Mouse (Mus musculus) cerebral cortex, adult 2 months (tissue): Measurements from ENCODE around the gene Tmem262.

Experiments used
- WGBS: fragments of 180-500 bp; shearing (Covaris S2); methylation state at CpG from one replicate; pipeline ENCODE4 v1.1.7; 2018; 5-methylcytosine and 5-hydroxymethylcytosine counted together

The Tmem262 gene

DNA sequence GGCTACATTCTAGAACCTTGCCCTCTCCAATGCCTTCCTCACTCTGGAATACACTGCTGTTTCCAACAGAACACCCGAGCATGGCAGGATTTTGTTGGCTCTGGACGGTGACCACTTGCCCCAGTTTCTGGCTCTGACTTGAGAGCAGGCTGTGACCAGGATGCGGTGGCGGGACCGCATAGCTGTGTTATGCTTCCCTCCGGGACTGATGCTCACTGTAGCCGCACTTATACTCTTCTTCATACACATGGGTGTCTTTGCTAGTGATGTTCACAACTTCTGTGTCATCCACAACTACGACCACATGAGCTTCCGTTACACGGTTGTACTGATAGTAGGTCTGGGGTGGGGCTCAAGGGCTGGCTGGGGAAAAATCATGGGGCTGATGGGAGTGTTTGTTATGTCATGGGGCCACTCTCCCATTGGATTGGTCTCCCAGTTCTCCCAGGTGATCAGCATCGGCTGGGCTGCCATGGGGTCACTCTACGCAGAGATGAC, at the start of gene Tmem262:
TSS of gene Tmem262 (plus strand) at position 51 of the 498 bp plus-strand sequence.
- 96% methylated on average over 12 of the region's 12 CpGs for WGBS

DNA sequence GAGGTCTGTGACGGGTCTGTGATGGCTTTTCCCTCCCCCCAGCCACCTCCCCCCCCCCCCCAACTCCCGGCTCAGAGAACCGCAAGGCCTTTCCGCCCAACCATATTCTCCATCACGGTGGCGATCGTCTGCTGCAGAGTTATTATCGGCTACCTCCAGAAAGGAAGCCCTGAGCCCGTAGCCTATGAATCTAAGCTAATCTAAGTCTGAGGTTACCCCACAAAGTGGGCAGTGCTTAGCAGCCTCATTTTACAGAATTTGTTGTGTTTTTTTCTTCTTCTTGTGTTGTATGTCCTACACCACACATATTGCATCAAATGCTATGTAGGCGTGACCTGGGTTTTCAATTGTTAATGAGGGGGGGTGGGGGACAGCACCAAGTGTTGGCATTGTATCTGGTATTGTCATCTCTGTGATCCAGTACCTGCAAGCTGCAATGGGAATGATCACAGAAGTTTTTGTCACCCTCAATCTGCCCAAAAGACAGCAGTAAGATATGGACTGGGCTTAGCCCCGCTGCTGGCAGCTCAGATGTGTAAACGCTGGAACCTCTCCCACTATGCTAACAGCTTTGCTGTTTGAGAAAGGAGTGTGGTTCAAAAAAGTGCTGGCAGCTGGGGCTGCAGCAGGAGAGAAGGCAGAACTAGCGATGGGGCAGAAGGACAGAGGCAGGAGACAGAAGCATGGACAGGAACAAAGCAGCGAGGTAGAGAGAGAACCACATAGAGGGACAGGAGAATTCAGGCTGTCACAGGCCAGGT, 49.1 kb upstream of the Tmem262 start:
- 71% methylated on average over 14 of the region's 14 CpGs for WGBS

DNA sequence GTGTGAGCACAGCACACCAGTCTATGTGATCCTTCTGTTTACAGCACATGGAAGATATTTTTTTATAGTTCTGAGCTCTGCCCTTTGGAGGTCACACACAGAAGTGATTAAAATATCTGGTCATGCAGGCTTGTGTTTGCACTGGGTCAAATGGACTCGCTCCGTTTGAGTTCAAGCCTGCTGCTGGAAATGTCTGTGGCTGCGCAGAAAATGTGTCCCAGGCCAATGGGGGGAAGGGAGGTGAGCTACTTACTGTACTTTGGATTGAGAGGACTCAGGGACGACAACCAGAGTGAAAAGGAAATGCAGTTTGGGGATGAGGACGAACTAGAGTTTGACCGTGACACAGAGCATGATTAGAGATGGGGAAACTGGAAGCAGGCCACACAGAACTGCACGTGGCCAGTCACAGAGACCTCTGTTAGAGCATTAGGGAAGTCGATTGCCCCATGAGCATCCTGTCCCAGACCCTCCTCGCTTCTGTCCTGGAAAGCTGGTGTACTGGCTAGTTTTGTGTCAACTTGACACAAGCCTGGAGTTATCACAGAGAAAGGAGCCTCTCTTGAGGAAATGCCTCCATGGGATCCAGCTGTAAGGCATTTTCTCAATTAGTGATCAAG, 43.8 kb upstream of the Tmem262 start:
- WGBS: 75% methylated on average over 9 of the region's 9 CpGs

DNA sequence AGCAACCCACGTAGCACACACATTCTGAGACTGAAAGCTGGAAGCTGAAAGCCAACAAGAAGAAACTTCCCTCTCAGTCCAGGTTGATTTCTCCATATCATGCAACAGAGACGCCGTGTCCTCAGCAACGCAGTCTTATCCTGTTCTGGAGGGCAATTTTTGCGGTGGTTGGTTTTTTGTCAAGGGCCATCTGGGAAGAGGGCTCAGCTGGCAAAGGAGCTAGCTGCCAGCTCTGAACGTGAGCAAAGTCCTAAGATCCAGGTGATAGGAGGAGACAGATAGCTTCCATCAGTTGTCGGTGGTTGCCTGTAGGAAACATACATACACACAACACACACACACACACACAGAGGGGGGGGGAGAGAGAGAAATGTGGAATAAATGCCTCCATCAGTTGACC, 41.5 kb upstream of the Tmem262 start:
- WGBS: 66% methylated on average over 7 of the region's 7 CpGs

DNA sequence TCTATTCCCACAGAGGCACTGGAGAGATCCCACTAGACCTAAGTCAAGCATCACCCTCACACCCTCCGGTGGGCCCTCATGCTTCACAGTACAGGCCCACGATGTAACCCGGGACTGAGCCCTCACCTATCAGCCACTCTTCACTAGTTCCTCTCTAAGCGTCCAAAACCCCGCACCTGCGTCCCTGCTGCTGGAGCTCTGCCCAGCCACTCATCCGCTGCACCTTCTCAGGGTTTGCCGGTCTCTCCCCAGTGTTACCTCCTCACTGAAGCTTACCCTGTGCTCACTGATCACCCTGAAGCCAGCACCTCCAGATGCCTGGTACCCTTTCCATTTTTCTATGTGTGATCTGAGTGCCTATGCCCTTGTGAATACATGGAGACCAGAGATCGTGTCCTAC, 37.5 kb upstream of the Tmem262 start:
- 80% methylated on average over 9 of the region's 9 CpGs for WGBS

DNA sequence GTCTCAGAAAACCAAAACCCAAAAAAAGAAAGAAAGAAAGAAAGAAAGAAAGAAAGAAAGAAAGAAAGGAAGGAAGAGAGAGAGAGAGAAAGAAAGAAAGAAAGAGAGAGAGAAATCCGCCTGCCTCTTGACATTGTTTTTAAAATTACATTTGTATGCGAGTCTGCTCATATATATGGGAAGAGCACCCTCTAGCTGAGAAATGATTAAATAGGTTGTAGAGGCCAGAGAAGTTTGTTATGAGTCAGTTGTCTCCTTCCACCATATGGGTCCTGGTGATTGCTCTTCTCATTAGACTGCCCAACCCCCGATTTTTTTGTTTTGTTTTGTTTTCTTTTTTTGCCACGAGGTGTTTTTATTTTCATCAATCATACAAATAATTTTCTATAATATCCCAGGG, 35.7 kb upstream of the Tmem262 start:
- WGBS: 49% methylated on average over 4 of the region's 4 CpGs

DNA sequence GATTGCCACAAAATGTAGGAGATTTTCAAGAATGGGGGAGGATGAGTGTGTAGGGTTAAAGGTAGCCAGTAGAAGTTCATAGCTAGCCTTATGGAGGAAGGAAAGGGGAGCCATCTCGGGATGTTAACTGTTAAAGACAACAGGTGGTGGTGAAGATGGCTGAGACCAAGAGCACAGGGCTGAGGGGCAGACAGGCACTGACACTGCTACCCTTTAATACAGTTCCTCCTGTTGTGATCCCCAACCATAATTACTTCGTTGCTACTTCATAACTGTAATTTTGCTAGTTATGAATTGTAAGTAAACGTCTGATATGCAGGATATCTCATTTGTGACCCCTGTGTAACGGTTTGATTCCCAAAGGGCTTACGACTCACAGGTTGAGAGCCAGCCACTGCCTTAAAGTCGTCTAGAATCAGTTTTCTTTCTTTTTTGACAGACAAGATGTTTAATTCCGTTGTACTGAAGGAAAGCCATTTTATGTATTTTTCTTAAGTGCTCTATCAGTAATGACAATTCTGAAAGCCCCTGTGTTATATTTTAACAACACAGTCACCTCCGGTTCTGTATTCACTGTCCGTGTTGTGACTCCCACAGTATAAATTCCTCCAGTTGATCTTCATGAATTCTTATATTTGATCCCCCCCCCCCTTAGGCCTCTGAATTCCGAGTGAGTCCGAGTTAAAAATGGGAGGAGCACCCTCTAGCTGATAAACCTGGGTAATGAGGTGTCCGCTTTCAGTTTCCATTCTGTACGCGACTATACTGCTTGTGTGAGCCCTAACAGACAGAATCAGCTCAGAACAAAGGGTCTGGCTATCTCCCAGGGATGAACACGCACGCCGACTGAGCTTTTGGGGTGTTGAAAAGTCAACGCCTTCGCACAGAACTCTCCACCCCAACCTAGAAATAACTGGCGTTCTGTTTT, 34.2 kb upstream of the Tmem262 start:
- 11% methylated on average over 20 of the region's 20 CpGs for WGBS

DNA sequence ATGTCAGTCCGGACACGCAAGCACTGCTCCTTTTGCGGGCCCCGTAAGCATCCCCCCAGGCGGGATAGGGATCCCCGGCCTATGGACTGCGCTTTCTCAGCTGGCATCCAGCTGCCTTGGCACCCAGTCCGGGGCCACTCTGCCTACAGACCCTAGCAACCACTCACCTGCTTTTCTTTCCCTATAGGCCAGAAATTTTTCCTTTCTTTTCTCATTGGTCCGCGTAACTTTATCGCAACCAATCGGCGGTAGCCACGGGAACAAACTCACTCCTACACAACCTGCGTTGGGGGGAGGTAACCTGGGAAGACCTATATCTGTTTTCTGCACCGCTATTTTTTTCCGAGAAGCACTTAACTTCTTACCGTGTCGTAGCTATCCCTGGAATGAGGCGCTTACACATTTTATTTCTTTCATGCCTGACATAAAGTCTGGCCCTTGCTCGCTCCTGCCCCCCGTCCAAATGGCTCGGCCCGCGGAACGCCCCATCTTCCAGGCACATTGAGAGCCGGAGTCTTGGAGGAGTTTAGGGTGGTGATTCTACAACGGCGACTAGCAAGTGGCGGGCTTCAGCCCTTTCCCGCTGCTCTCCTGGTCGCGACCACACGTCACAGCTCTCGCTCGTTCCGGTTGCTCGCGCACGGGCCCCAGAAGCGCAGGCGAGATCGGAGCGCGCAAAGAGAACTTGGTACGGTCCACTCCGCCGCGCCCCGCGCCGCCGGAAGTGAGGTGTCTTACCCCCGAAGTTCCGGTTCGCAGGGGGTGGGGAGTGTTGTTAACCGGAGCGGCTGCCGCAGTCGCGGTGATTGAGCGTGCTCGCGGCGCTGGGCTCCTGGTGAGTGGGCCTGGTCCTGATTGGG, 33.3 kb upstream of the Tmem262 start, which contains the start of gene Syvn1:
TSS of gene Syvn1 (plus strand) at position 283 of the 860 bp plus-strand sequence.
- under 1% methylated on average over 65 of the region's 65 CpGs for WGBS

DNA sequence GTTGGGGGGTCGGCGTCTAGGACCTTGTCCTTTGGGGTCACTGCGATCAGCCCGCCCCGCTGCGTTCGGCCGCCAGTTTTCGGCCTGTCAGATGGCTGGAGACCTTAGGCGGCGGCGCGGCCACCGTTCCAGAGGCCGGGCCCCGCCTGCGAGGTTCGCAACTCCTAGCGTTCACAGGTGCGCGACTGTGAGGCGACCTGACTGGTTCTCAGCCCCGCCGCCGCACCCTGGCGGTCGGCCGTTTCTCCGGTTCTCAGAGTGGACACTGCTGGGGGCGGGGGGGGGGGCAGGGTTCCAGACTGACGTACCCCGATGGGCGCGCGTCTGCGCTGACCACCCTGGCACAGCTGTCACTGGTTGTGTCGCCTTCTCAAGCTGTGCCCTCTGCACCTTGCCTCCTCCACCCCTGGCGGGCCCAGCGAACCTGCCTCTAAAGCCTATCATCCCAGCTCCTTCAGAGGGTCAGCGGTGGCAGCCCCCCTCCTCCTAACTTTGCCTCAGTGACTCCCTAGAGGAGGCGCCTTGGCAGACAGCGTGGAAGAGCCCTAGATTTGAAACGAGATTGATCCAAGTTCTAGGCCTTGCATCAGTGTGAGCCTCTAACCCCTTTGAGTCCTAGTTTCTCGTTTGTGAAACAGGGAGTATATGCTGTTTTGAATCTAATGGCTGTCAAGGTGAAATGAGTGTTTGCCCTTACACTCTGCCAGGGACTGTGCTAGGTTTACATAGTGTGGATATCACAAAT, 32.5 kb upstream of the Tmem262 start:
- WGBS: under 1% methylated on average over 44 of the region's 44 CpGs

DNA sequence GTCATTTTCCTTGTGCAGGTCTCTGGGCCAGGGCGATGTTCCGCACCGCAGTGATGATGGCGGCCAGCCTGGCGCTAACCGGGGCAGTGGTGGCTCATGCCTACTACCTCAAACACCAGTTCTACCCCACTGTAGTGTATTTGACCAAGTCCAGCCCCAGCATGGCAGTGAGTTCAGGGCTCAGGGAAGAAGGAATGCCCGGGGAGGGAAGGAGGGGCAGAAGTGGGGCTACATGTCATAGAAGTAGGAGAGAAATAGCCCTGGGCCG, 32.0 kb upstream of the Tmem262 start:
- WGBS: 84% methylated on average over 8 of the region's 8 CpGs

DNA sequence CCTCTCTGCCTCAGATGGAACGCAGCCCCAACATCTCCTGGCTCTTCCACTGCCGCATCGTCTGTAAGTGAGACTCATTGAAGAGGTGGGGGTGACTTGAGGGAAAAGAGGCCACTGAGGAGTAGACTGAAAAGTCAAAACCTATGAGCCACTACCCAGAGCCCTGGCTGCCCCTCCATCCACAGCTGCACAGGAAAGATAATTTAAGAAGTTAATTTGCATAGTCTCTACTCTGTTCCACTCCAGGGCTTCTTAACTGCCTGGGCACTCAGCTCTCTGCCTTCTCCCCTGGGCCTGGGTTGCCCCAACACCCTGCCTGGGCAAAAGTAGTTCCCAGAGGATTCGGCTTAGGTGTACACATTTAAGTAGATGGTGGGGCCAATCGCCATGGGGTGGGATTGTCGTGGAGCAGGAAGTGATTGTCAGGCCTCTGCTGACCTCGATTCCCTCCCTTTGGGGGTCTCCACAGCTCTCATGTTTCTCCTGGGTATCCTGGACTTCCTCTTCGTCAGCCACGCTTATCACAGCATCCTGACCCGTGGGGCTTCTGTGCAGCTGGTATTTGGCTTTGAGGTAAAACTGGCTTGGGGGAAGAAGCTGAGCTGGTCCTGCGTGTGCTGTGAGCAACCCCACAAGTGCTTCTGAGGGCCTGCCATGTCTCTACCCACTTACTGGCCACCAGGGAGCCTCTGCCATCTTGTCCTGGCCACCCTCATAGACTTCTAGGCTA, 31.0 kb upstream of the Tmem262 start:
- WGBS: 84% methylated on average over 11 of the region's 11 CpGs

DNA sequence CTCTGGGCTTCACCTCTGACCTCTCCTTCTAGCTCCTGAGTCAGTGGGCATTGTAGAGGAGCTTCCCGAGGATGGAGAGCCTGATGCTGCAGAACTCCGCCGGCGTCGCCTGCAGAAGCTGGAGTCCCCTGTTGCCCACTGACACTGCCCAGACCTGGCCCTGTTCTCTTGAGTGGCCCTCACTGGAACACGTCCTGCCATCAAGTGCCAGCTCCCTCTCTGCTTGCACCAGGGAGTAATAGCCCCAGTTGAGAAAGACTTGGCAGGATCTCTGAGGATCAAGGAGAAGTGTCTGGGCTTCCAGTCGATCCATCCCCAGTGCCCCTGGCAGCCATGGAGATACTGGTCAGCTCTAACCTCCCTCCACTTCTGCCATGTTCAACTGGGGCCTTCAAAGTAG, 27.3 kb upstream of the Tmem262 start:
- 81% methylated on average over 7 of the region's 7 CpGs for WGBS

DNA sequence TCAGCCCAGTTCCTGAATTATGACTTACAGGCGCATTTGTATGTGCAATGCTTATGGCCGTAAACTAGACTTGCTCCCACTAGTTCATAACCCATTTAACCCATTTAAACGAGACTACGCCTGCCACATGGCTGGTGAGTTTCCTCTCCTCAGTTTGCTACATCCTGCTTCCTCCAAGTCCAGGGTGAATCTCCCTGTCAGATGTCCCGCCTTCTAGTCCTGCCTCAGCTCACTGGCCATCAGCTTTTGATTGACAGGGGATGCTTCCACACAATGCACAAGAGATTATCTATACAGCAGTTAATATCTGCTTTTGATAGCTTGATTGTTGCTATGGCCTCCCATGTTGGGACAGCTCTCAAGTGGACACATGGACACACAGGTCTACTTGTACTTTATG, 25.5 kb upstream of the Tmem262 start:
- WGBS: 75% methylated on average over 5 of the region's 5 CpGs

DNA sequence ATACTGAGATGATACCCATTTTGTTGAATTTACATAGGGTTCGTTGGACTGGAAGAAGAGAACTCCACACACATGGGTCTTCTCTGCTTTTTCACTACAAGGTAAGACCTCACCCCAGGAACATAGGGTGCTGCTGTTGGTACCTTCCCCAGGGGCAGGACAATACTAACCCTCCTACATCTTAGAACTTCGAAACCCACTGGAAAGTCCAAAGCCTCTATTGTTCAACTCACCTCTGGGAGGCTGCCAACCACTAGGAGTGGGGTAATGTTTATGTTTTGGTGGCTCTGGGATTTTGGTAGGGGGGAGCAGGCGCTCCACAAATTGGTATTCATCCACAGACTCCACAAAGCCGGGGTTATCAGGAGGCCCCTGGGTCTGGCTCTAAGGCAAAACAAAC, 23.1 kb upstream of the Tmem262 start:
- 32% methylated on average over 4 of the region's 4 CpGs for WGBS

DNA sequence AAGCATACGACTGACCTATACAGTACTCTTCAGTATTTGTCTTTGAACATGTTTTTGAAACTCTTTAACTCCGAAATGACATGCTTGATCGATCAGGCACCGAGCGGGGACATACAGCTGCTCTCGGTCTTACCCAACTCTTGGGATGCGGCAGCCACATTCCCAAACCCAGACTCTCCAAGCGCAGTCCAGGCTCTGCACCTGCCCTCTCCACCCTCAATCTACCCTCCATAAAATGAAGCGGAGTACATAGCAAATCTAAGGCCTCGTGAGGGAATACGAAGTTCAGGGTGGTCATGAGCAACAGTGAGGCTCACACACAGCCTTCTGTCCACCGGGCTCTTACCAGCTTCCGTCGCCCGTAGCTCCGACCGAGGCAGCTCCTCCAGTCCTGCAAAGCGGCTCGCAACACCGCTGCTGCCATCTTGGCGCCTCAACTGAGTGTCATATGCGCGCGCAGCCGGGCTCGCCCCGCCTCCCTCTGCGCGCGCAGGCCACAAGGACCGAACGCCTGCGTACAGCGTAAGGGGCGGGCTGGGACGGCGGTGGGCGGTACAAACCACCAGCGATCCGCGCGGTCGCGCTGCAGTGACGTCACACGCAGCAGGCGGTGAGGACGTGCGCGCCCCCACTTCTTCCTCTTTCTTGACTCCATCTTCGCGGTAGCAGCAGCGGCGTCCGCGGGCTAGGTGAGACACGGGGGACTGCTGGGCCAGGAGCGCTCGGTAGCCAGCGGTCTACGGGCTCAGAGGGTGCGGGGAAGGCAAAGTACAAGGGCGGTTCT, 22.3 kb upstream of the Tmem262 start, which contains the start of the genes Mrpl49 and Fau:
TSS of gene Mrpl49 (minus strand) at position 473 of the 784 bp plus-strand sequence.
TSS of gene Fau (plus strand) at position 532 of the 784 bp plus-strand sequence.
- under 1% methylated on average over 63 of the region's 63 CpGs for WGBS

DNA sequence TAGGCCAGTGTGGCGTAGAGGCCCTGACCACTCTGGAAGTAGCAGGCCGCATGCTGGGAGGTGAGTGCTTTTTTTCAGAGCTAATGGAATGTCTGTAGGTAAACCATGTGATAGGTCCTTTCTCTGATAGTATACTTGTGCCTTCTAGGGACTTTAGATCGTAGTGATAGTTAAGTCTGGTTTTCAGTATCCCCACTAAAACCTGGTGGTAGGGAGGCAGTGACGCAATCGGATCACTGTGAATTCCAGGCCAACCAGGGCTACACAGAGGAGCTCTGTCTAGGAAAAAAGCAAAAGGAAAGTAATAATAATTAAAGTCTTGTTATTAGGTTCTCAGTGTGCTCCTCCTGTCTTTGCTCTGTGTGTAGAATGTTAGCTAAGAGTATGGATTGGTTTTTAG, 21.3 kb upstream of the Tmem262 start:
- 27% methylated on average over 5 of the region's 5 CpGs for WGBS

DNA sequence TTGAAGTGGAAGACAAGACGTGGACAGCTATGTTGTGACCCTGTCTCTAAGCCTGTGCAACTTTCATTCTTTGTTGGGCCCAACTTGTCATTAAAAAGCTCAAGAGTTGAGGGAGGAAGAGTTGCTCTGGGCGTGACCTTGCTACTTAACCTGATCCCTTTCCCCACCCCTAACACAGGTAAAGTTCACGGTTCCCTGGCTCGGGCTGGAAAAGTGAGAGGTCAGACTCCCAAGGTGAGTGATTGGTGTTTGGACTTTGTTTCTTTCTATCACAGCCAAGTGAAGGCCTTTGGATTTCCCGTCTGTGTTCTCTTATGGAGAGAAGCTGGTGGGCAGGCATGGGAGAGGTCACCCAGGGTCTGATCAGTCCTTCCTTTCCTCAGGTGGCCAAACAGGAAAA, 20.9 kb upstream of the Tmem262 start:
- WGBS: 84% methylated on average over 5 of the region's 5 CpGs

DNA sequence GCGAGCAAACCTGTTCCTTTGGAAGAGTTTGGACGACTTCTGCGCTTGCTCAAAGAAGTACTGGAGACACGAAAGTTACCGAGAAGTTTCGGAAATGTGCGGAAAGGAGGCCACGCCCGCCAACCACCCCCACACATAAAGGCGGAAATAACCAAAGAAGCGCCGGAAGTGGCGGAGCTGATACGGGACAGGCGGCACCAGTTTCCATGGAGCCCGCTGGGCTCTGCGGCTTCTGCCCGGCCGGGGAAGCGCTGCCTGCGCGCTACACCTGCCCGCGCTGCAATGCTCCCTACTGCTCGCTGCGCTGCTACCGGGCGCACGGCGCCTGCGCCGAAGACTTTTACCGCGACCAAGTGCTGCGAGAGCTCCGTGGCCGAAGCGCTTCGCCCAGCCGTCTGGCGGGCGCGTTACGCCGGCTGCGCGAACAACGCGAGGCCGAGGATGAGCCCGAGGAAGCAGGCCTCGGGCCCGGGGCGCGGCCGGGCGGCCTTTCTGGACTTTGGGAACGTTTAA, 18.8 kb upstream of the Tmem262 start, which contains the start of gene Znhit2:
TSS of gene Znhit2 (plus strand) at position 172 of the 513 bp plus-strand sequence.
- under 1% methylated on average over 58 of the region's 58 CpGs for WGBS
